In the genomic region with DNA sequence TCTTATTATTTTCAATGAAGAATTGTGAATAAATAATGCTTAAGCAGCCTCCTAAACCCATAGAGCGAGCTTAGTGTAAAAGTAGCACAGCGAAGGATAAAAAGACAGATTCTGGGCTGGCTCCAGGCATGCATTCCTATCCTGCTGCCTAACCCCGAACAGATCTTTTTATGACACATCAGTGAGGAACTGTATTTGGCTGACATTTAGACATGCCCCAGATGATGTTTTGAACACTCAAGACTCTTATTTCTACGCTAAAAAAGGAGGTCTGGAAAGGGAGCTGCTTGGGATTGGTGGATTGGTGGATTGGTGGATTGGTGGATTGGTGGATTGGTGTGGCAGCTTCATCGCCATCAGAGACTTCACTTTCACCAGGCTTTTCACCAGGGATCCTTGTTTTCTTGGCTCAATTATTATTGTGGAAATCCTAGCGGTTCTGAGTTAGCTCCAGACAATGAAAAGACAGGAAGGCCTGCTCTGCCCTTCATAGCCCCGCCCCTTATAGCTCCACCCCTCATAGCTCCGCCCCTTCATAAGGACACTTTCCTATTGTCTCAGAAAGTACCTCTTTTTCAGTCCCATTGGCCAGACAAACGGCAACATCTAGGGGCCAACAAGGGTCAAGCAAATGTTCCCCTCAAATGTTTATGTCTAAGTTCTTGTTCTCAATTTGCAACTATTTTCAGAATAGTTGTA, we compare ENCODE assay signal across 10 mouse cellular contexts. TPM values are rescaled to one million over a fixed set of nuclear protein-coding genes. Genes with fewer than 3 reads are reported as not detected.
A peak's percentile ranks its signal among the peaks of the same experiment; 100 is the strongest.
DNase-seq lines count a peak whose midpoint lies in the region; ATAC-seq lines count a peak whose summit lies in the region.
"Had no signal": no experiment of that assay in that cellular context is flagged by ENCODE, and none has a peak within 500 bp of the region (broad histone marks: within the 10 kb centered on the region; RNA-seq: fewer than 3 reads in every experiment).

No protein-coding gene starts in this region.

- 0 out of 2 replicates have a peak, but pooled peaks cover 6% of the 10 kb centered on the region for H3K9me3 ChIP-seq in heart, embryonic 14.5 days (ENCODE audit: control insufficient read depth, low read length)
- H3K9me3 ChIP-seq in limb, embryonic 15.5 days = no peaks in the 10 kb centered on the region
- no peaks in the 10 kb centered on the region for H3K9me3 ChIP-seq in forebrain, embryonic 16.5 days (ENCODE audit: control insufficient read depth, low read length)
- H3K9me3 ChIP-seq: neural tube, embryonic 12.5 days had no signal

- no peak overlapping the region for H3K4me3 ChIP-seq in heart, embryonic 14.5 days (ENCODE audit: control insufficient read depth in 1 of 2, insufficient read depth in 1 of 2, low read depth in 1 of 2, low read length in 2 of 2)
- H3K4me3 ChIP-seq in limb, embryonic 15.5 days = no peak overlapping the region
- no peak overlapping the region for H3K4me3 ChIP-seq in forebrain, embryonic 16.5 days (replicated peaks; ENCODE audit: low read length)
- H3K4me3 ChIP-seq: neural tube, embryonic 12.5 days had no signal

- no peak overlapping the region for H3K9ac ChIP-seq in heart, embryonic 14.5 days (ENCODE audit: low read length)
- H3K9ac ChIP-seq in limb, embryonic 15.5 days = no peak overlapping the region
- H3K9ac ChIP-seq in forebrain, embryonic 16.5 days (replicated peaks; ENCODE audit: low read depth, low read length) = no peak overlapping the region
- H3K9ac ChIP-seq: neural tube, embryonic 12.5 days had no signal

- no peak overlapping the region for H3K4me2 ChIP-seq in heart, embryonic 14.5 days (ENCODE audit: low read length)
- no peak overlapping the region for H3K4me2 ChIP-seq in limb, embryonic 15.5 days
- no peak overlapping the region for H3K4me2 ChIP-seq in forebrain, embryonic 16.5 days (ENCODE audit: low read length)
- H3K4me2 ChIP-seq: neural tube, embryonic 12.5 days had no signal

- WGBS in heart, embryonic 14.5 days = 65% methylated on average over 9 of the region's 9 CpGs
- WGBS in limb, embryonic 15.5 days = 52% methylated on average over 9 of the region's 9 CpGs
- 70% methylated on average over 9 of the region's 9 CpGs for WGBS in forebrain, embryonic 16.5 days

- DNase-seq in adrenal gland, postnatal 36 days = peak; percentile 35 to 55
- no peak for DNase-seq in adrenal gland, postnatal 14 days
- peak; percentile 88 for DNase-seq in NIH3T3 (ENCODE audit: low read depth)
- DNase-seq in yolk sac, embryonic 10.5 days (ENCODE audit: low spot score) = no peak
- DNase-seq: B cell, adult 2 months had no signal

- peaks cover 0 to 3% of the 10 kb centered on the region in 2 experiments; a peak in 2 of 4 replicates for H3K4me1 ChIP-seq in heart, embryonic 14.5 days (ENCODE audit: control insufficient read depth in 2 of 2, insufficient read depth in 2 of 2, low read length in 2 of 2)
- H3K4me1 ChIP-seq in limb, embryonic 15.5 days = peaks cover 20% of the 10 kb centered on the region
- H3K4me1 ChIP-seq in forebrain, embryonic 16.5 days (replicated peaks; ENCODE audit: control insufficient read depth, insufficient read depth, low read length) = no peaks in the 10 kb centered on the region
- H3K4me1 ChIP-seq: neural tube, embryonic 12.5 days had no signal

- H3K27me3 ChIP-seq in heart, embryonic 14.5 days (ENCODE audit: control insufficient read depth, insufficient read depth, low read length) = no peaks in the 10 kb centered on the region
- no peaks in the 10 kb centered on the region for H3K27me3 ChIP-seq in limb, embryonic 15.5 days
- H3K27me3 ChIP-seq in forebrain, embryonic 16.5 days (replicated peaks; ENCODE audit: control insufficient read depth, insufficient read depth, low read length) = no peaks in the 10 kb centered on the region
- H3K27me3 ChIP-seq: neural tube, embryonic 12.5 days had no signal

- H3K27ac ChIP-seq in heart, embryonic 14.5 days (replicated peaks in 1 of 2; ENCODE audit: control insufficient read depth in 1 of 2, insufficient read depth in 1 of 2, low read depth in 2 of 2, low read length in 2 of 2) = peak overlapping the region; percentile 71 to 72
- H3K27ac ChIP-seq in limb, embryonic 15.5 days = peak overlapping the region; percentile 81
- H3K27ac ChIP-seq in forebrain, embryonic 16.5 days (ENCODE audit: low read length) = no peak overlapping the region; the same call in 1 of the 2 replicates
- H3K27ac ChIP-seq: neural tube, embryonic 12.5 days had no signal

- no peaks in the 10 kb centered on the region for H3K36me3 ChIP-seq in heart, embryonic 14.5 days (ENCODE audit: control insufficient read depth, insufficient read depth, low read length)
- H3K36me3 ChIP-seq in limb, embryonic 15.5 days = no peaks in the 10 kb centered on the region
- no peaks in the 10 kb centered on the region for H3K36me3 ChIP-seq in forebrain, embryonic 16.5 days (ENCODE audit: control insufficient read depth, insufficient read depth)
- H3K36me3 ChIP-seq: neural tube, embryonic 12.5 days had no signal

- ATAC-seq in heart, embryonic 14.5 days (ENCODE audit: insufficient number of reproducible peaks, insufficient read depth, low FRiP score, low read depth) = 0 out of 2 replicates have a peak, but pooled peaks have one; percentile 21
- ATAC-seq in limb, embryonic 15.5 days (ENCODE audit: insufficient number of reproducible peaks, low FRiP score, low TSS enrichment, low read depth) = peak; percentile 73; the same call in 1 of the 2 replicates
- no peak for ATAC-seq in forebrain, embryonic 16.5 days
- no peak for ATAC-seq in erythroblast, adult 5-6 weeks (replicated peaks; ENCODE audit: low FRiP score, poor library complexity, severe bottlenecking)

RNA-seq across cellular contexts. Expression of a gene that starts 59.6 kb away (rescaled TPM):
- 1 to 10 TPM; 2.1 to 9.0 TPM for total RNA-seq in adrenal gland, postnatal 36 days (2021)
- total RNA-seq in adrenal gland, postnatal 14 days (2021) = 4.1 and 4.2 TPM in 2 replicates
- polyA plus RNA-seq in heart, embryonic 14.5 days (2014; fragmentation: Nextera tagmentation; extraction: Ambion mirVana) = 6.0 and 6.9 TPM in 2 replicates
- polyA plus RNA-seq in limb, embryonic 15.5 days (2015; fragmentation: Nextera tagmentation; extraction: Ambion mirVana) = 1.8 TPM in 2 replicates
- polyA plus RNA-seq in forebrain, embryonic 16.5 days (2015; fragmentation: Nextera tagmentation; extraction: Ambion mirVana) = 9.5 and 11.1 TPM in 2 replicates
- total RNA-seq in erythroblast, adult 5-6 weeks (2015; ENCODE audit: low replicate concordance) = 16.9 and 19.0 TPM in 2 replicates
- 18.7 and 40.6 TPM in 2 replicates for total RNA-seq in erythroblast, adult 5-6 weeks (2017; ENCODE audit: low replicate concordance)

Comparison
In these comparisons a context has a peak if more than half of its experiments do, and no peak if none do; other contexts are left out.
1. DNase-seq: peak in adrenal gland, postnatal 36 days (2 of 2) and NIH3T3 (single experiment); none in adrenal gland, postnatal 14 days (single experiment) and yolk sac, embryonic 10.5 days (single experiment).
2. ATAC-seq: peak in heart, embryonic 14.5 days (single experiment) and limb, embryonic 15.5 days (single experiment); none in forebrain, embryonic 16.5 days (single experiment) and erythroblast, adult 5-6 weeks (single experiment).